Mouse (Mus musculus): ENCODE measurements around the gene Apol7b. TPM values are rescaled to one million over a fixed set of nuclear protein-coding genes. Genes with fewer than 3 reads are reported as not detected.

Gene Apol7b
- polyA plus RNA-seq, 1 experiment: not detected

DNA sequence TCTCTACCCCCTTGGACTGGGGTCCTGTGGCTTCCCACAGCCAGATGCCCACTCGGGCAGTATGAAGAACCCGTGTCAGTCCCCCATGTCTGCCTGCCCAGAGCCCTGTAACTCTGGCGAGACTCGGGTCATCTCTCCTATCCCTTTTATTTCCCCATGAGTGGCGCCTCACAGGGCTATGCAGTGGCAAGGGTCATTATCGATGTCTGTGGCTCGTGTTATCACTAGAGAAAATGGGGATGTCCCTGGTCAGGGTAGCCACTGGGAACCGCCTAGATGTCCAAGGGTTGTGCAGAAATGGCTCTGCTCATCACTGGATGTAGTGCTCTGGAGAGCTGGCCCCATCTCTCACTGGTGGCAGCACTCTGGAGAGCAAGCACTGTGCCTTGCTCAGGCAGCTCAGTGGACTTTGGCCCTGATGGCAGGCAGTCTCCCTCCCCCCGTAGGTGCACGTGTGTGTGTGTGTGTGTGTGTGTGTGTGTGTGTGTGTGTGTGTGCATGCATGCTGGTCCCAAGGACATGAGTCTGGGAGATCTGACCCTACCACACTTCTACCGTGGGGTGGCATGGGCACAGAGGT is 64.9 kb downstream of the Apol7b start:
- Histone ChIP-seq H3K4me1 (ENCODE audit: control insufficient read depth) (no peaks in the 10 kb centered on the region), H3K27me3 (ENCODE audit: control insufficient read depth) (no peaks in the 10 kb centered on the region), H3K36me3 (ENCODE audit: control insufficient read depth) (no peaks in the 10 kb centered on the region), H3K4me3 (replicated peaks) (no peak overlapping the region), H3K9me3 (ENCODE audit: control insufficient read depth, low read length) (no peaks in the 10 kb centered on the region)
- TF ChIP-seq TAL1 (IDR thresholded peaks at IDR 0.05; ENCODE audit: low read length) (no peak), GATA1 (IDR thresholded peaks at IDR 0.05; ENCODE audit: low read length) (no peak)

DNA sequence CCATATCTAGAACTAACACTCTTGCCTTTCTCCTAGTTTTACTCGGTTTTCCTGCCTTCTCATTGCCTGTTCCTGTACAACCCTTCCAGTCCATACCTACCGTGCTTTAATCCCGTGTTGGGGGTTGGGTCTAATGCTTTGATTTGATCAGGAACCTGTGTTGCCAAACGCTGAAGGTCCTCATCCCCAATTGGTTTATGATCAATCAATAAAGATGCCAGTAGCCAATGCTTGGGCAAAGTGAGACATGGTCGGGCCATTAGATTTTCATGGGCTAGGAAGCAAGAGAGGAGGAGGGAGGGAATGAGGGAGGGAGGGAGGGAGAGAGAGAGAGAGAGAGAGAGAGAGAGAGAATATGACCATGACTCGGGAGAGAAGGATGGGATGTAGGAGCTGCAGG is 65.8 kb downstream of the Apol7b start:
- Histone ChIP-seq H3K4me3 (replicated peaks) (no peak overlapping the region), H3K36me3 (ENCODE audit: control insufficient read depth) (no peaks in the 10 kb centered on the region), H3K27me3 (ENCODE audit: control insufficient read depth) (no peaks in the 10 kb centered on the region), H3K4me1 (ENCODE audit: control insufficient read depth) (no peaks in the 10 kb centered on the region), H3K9me3 (ENCODE audit: control insufficient read depth, low read length) (no peaks in the 10 kb centered on the region)
- TF ChIP-seq GATA1 (IDR thresholded peaks at IDR 0.05; ENCODE audit: low read length) (no peak), TAL1 (IDR thresholded peaks at IDR 0.05; ENCODE audit: low read length) (no peak)

DNA sequence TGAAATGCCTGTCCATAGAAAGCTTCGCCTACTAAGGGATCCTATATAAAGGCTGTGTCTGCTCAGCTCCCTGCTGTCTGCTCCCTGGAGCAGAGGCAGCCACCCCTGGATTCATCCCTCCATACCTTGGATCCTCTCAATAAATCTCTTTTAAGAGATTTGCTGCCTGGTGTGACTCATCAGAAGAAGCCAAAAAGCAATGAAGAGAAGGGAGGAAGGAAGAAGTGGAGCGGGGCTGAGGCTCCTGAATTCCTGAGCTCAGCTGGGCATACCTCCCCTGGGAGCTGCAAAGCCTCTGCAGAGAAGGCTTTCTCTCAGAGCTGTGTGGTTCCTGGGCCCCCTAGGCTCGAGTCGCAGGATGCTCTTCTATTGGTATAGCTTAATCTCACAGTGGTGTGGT is 67.4 kb downstream of the Apol7b start:
- TF ChIP-seq TAL1 (IDR thresholded peaks at IDR 0.05; ENCODE audit: low read length): no peak
- no peak for TF ChIP-seq GATA1 (IDR thresholded peaks at IDR 0.05; ENCODE audit: low read length)
- Histone ChIP-seq H3K36me3 (ENCODE audit: control insufficient read depth) (no peaks in the 10 kb centered on the region), H3K4me3 (replicated peaks) (no peak overlapping the region), H3K27me3 (ENCODE audit: control insufficient read depth) (no peaks in the 10 kb centered on the region), H3K4me1 (ENCODE audit: control insufficient read depth) (no peaks in the 10 kb centered on the region), H3K9me3 (ENCODE audit: control insufficient read depth, low read length) (no peaks in the 10 kb centered on the region)

DNA sequence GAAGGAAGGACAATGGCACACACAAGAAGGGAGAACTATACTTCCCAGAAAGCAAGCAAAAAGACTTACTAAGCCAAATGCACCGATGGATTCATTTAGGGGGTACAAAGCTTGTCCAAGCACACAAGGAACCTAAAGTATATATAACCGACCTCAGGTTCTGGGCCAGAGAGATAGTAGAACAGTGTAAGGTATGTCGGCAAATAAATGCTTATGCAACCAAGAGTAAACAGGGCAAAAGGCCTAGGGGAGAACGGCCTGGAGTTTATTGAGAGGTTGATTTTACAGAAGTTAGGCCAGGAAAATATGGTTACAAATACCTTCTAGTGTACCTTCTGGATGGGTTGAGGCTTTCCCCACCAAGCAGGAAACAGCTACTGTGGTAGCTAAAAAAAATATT is 69.9 kb downstream of the Apol7b start:
- Histone ChIP-seq H3K9me3 (ENCODE audit: control insufficient read depth, low read length) (no peaks in the 10 kb centered on the region), H3K4me1 (ENCODE audit: control insufficient read depth) (no peaks in the 10 kb centered on the region), H3K27me3 (ENCODE audit: control insufficient read depth) (no peaks in the 10 kb centered on the region), H3K36me3 (ENCODE audit: control insufficient read depth) (no peaks in the 10 kb centered on the region), H3K4me3 (replicated peaks) (no peak overlapping the region)
- TF ChIP-seq GATA1 (IDR thresholded peaks at IDR 0.05; ENCODE audit: low read length): no peak
- TF ChIP-seq TAL1 (IDR thresholded peaks at IDR 0.05; ENCODE audit: low read length): no peak

DNA sequence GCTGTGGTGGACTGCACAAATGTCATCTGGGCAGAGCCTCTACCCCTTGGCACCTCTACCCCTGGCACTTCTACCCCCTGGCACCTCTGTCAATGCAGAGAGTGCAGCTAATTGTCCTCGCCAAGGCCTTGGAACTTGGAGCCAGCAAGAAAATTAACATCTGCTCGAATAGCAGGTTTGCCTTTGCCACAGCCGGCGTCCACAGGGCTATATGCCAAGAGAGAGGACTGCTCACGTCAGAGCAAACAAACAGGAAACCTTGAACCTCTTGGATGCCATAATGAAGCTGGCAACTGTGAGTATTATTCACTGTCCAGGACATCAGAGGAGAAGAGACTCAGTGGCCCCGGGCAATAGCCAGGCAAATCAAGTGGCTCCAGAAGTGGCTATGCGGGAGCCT is 70.4 kb downstream of the Apol7b start:
- TF ChIP-seq GATA1 (IDR thresholded peaks at IDR 0.05; ENCODE audit: low read length) (no peak), TAL1 (IDR thresholded peaks at IDR 0.05; ENCODE audit: low read length) (no peak)
- no peaks in the 10 kb centered on the region for H3K36me3 ChIP-seq (ENCODE audit: control insufficient read depth)

More for the DNA sequence above, 70.4 kb downstream of the Apol7b start:
- no peaks in the 10 kb centered on the region for H3K27me3 ChIP-seq (ENCODE audit: control insufficient read depth)
- no peaks in the 10 kb centered on the region for H3K9me3 ChIP-seq (ENCODE audit: control insufficient read depth, low read length)
- H3K4me3 ChIP-seq (replicated peaks): no peak overlapping the region
- no peaks in the 10 kb centered on the region for H3K4me1 ChIP-seq (ENCODE audit: control insufficient read depth)

Other genes with a start within 250 kb of the Apol7b start
- 0.11 TPM in 1 of 2 replicates, not detected in the other for gene Rbfox2, start 140.5 kb downstream of the Apol7b start, polyA plus RNA-seq (2012)
- not detected in 2 replicates for gene Apol7a, start 48.4 kb downstream of the Apol7b start, polyA plus RNA-seq (2012)
- gene Apol9a, start 36.4 kb downstream of the Apol7b start, polyA plus RNA-seq (2012): not detected in 2 replicates
- not detected in 2 replicates for gene Apol10a, start 29.6 kb upstream of the Apol7b start, polyA plus RNA-seq (2012)
- gene Apol11a, start 60.8 kb upstream of the Apol7b start, polyA plus RNA-seq (2012): 0.03 TPM in 1 of 2 replicates, not detected in the other
- gene Apol7c, start 85.8 kb upstream of the Apol7b start, polyA plus RNA-seq (2012): not detected in 2 replicates
- not detected in 2 replicates for gene 1700025B11Rik, start 114.4 kb upstream of the Apol7b start, polyA plus RNA-seq (2012)
- gene Apol10b, start 148.6 kb upstream of the Apol7b start, polyA plus RNA-seq (2012): not detected in 2 replicates
- not detected in 2 replicates for gene Gm36245, start 151.8 kb upstream of the Apol7b start, polyA plus RNA-seq (2012)
- 0.14 and 0.29 TPM in 2 replicates for gene Apol11b, start 195.8 kb upstream of the Apol7b start, polyA plus RNA-seq (2012)